Mouse (Mus musculus) cerebellum, adult 2 months (tissue): ENCODE measurements around the gene Chst14.

ENCODE experiments used
- CTCF ChIP-seq: fragments of 200-500 bp; IDR thresholded peaks from 2 replicates; pipeline ENCODE4 v1.5.1; 2011; ENCODE audit warnings: low read depth, mild to moderate bottlenecking, control low read depth, low read length, moderate library complexity, borderline replicate concordance; ENCODE audit not compliant: insufficient read depth
- POLR2A ChIP-seq: fragments of 200-500 bp; IDR thresholded peaks from 2 replicates; pipeline ENCODE4 v1.6.1; 2011; ENCODE audit warnings: low read length, control low read depth, borderline replicate concordance; ENCODE audit not compliant: insufficient read depth

GRCm38 (mm10) chr2:118959644-118960043, 33.3 kb downstream of the Chst14 start:
- TF ChIP-seq CTCF (no peak), POLR2A (no peak)
